Mouse (Mus musculus) adrenal gland, postnatal 36 days (tissue): Measurements from ENCODE around the gene Scamp5. TPM values are rescaled to one million over a fixed set of nuclear protein-coding genes. Genes with fewer than 3 reads are reported as not detected.

Source experiments
- DNase-seq, 2 experiments: peaks; one replicate each; pipeline ENCODE4 v3.0.0; 2021; ENCODE audit warnings: mixed read lengths in 1 of 2
- long read RNA-seq, 2 experiments: library from polyadenylated mRNA; stranded (forward); transcript quantifications; one replicate each; pipeline ENCODE4 v2.0.0; 2021; ENCODE audit warnings: borderline sequencing depth in 2 of 2
- total RNA-seq, 2 experiments: library from RNA; stranded (reverse); gene quantifications; 2 replicates each; pipeline ENCODE4 v1.2.3; 2021

Scamp5 gene
- total RNA-seq: 10 to 100 TPM in 1 of 2 experiments, 1 to 10 TPM in 1; 8.4 to 12.3 TPM
- long read RNA-seq, experiment 1, partial matches to known transcripts: 4 of 4 reads
- long read RNA-seq, experiment 1, other reads (novel, unspliced or antisense): 0 of 4 reads
- long read RNA-seq, experiment 2, partial matches to known transcripts: 0 of 4 reads
- long read RNA-seq, experiment 2, other reads (novel, unspliced or antisense): 4 of 4 reads

DNA sequence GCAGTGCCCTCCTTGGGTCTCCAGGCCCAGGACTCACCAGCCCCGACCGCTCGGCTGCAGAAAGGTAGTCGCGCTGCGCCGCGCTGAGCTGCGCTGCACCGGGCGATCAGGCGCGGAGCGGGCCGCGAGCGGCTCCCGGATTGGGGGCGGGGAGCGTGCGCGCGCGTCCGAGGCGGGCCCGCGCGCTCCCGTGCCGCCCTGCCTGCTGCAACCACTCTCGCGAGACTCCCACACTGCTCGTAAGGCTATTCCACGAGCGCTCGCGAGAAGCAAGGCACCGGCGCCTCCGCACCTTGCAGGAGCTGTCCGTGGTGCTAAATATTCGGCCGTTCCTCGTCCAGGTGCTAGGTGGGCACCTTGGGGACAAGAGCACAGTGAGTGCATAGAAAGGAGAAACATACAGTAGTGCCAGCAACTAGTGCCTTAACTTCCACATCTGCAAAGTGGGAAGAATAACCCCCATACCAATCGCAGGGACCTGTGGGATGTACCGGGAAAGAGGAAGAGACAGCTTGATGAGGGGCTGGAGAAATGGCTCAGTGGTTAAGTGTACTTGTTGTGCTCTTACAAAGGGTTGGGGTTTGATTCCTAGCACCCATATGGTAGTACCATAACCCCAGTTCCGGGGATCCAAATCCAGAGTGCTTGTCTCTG lies at the start of gene Scamp5:
Gene Scamp5 (minus strand): TSS at position 165 of the 654 bp plus-strand sequence.
- DNase-seq: peak; percentile 90 to 92

DNA sequence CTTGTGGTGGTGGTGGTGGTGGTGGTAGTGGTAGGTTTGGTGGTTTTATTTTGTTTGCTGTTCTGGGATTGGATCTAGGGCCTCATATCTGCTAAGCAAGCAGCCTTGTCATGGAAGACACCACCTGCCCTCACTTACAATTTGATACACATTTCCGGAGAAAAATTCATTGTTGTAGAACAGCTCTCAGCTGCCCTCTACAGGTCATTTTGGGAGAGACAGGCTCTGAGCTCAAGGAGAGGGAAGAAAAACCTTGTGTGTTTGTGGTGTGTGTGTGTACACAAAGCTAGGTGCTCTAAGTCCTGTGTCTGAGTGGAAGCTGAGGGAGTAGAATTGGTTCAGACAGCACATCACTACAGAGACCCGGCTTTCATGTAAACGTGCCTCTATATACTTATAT lies 49.3 kb upstream of the Scamp5 start:
- DNase-seq: peak; percentile 48 to 73

DNA sequence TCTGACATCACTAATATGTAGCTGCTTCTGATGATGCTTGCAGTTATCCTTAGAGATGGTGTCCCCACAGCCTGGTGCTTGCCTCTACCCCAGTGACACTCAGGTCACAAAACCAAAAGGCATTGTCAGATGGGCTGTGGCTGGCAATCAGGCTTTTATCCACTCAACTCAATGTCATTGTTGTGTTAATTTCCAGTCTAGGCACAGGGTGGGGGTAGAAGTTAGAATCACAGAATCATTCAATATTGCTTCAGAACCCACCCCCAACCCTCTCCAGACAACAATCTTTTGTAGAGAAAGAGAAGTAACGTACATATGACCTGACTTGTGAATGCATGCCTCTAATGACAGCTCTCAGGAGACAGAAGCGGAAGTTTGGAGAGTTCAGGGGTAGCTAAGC lies 42.7 kb upstream of the Scamp5 start:
- DNase-seq: no peak

DNA sequence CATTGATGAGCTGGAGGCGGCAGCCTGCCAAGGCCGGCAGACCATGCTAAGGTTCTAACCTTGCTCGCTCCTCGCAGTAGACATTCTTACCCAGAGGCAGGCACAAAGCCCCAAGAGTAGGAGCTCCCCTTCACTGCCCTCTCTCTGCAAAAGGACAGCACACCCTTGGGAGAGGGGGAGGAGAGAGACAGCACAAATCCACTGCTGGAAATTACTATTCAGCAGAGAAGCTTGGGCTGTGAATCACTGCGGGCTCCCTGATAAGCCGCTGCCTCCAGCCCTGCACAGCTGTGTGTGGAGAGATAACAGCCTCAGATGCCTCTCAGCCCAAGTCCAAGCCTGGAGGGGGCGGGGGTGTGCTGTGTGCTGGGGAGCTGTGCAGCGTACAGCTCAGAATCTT lies 37.8 kb upstream of the Scamp5 start:
- peak; percentile 81 to 86 for DNase-seq

- no peak for DNase-seq
These were observed 37.0 kb upstream of the Scamp5 start for GRCm38 (mm10) chr9:57504891-57505290.

- peak; percentile 69 to 71 for DNase-seq
These were observed 36.5 kb upstream of the Scamp5 start for GRCm38 (mm10) chr9:57504381-57504700.

DNA sequence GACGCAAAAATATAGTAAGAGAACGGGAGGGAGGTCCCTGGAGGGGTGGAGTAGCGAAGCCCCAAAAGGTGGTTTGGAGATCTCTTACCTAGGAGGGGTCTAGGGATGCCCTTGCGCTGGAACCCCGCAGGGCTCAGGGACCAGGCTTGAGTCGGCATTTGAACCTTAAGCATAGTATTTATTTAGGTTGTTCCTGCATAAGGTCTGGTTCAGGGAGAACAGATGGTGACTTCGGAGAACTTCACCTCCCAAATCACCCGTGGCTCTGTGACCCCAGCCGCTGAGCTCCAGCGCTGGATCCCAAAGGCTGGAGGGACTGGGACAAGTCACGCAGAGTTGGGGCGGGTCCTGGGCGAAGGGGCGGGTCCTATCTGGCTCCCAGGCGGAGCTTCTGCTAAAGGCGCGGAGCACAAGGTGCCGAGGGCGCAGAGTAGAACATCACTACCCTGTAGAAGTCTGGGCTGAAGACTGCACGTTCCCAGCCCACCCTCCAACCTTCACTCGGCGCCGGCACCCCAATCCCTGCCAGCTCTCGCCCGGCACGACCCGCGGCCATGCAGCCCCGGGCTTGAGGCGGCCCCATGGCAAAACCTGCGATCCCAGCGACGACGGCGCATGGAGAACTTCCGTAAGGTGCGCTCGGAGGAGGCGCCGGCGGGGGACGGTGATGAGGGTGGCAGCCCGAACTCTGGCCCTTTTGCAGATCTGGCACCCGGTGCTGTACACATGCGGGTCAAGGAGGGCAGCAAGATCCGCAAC lies 35.9 kb upstream of the Scamp5 start, which contains the start of gene Rpp25:
Gene Rpp25 (plus strand): TSS at position 405 of the 759 bp plus-strand sequence.
- DNase-seq: peak; percentile 85 to 87

GRCm38 (mm10) chr9:57502911-57503621 lies 35.2 kb upstream of the Scamp5 start:
- peak; percentile 23 to 43 for DNase-seq

GRCm38 (mm10) chr9:57501861-57502260 lies 34.0 kb upstream of the Scamp5 start:
- DNase-seq: no peak

- DNase-seq: no peak
These were observed 33.6 kb upstream of the Scamp5 start for GRCm38 (mm10) chr9:57501452-57501851.

GRCm38 (mm10) chr9:57498536-57498935 lies 30.7 kb upstream of the Scamp5 start:
- DNase-seq: no peak

DNA sequence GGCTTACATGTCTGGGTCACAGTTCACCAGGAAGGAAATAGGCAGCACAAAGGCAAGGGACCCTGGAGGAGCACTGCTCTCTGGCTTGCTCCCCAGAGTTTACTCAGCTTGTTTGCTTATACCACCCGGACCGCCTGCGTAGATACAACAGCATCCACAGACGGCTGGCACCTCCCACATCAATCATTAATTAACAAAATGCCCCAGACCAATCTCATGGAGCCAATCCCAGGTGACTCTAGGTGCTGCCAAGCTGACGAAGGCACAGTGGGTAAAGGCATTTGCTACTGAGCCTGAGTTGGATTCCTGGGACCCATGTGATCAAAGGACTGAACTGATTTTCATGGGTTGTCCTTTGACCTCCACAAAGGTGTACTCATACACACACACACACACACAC lies 29.4 kb upstream of the Scamp5 start:
- DNase-seq: no peak

DNA sequence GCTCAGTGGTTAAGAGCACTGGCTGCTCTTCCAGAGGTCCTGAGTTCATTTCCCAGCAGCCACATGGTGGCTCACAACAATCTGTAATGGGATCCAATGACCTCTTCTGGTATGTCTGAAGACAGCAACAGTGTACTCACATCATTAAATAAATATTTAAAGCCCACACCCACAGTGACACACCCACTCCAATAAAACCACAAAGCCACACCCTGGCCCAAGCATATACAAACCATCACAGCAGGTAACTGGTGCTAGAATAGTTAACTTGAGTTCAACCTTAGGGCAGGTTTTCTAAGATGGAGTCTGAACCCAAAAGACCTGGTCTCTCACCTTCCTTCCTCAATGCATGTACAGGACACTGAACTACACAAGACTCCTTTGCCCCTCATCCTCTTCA lies 27.1 kb upstream of the Scamp5 start:
- DNase-seq: no peak

- DNase-seq: no peak
These were observed 25.7 kb upstream of the Scamp5 start for GRCm38 (mm10) chr9:57493532-57493931.

DNA sequence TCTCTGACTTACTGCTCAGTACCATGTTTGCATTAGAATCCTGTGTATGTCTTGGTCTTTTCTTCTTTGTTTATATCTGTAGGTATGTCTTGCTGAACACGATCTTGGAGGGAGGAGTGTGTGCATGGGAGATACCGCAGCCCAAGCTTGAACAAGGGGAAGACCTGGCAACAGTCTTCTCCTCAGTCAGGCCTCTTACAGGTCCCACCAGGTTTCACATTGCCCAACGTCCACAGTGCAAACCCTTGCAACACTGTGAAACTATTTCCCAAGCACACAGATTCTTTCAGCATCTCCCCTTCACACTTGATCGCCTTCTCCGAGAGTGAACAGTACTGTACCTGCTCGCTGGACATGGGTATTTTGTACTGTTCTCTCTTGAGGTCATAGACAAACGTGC lies 19.9 kb upstream of the Scamp5 start:
- no peak for DNase-seq

DNA sequence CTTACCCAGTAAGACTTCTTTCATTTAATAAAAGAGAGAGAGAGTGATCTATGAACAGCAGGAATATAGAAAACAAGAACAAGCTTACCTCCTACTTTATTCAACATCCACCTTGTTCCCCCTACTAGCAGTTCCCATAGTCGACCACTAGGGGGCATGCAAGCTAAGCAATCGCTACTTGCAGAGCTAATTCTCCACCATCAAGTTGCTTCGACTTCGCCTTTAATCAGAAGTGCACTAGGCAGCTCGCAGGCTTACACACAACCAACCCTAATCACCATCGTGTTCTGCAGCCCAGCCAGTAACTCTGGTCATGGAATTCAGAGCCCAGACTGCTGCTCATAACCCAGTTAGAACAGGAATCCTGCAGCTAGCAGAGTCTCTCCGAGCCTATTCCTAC lies 17.9 kb upstream of the Scamp5 start:
- peak; percentile 85 to 86 for DNase-seq

DNA sequence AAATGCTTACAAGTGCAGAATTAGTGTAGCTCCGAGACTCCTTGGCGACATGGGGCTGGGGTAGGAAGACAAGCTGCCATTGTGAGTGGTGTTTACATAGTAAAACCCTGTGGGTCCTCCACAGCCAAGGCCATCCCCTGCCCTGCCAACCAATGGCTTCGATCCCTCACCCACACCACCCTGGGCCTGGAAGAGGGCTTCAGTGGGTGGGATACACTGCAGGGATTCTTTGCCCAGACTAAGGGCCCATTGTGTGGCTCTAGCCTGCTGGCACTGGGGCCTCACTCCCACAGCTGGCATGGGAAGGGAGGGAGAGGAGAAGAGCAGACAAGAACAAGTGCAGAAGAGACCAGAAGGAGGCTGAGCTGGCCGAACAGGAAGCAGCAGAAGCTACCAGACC lies 1.1 kb upstream of the Scamp5 start:
- no peak for DNase-seq

GRCm38 (mm10) chr9:57467271-57467771 lies 539 bp downstream of the Scamp5 start:
- peak; percentile 24 to 43 for DNase-seq

- no peak for DNase-seq
These were observed 1.8 kb downstream of the Scamp5 start for GRCm38 (mm10) chr9:57466101-57466500.

GRCm38 (mm10) chr9:57462866-57463265 lies 5.0 kb downstream of the Scamp5 start:
- no peak for DNase-seq

- no peak for DNase-seq
These were observed 8.2 kb downstream of the Scamp5 start for GRCm38 (mm10) chr9:57459707-57460106.

GRCm38 (mm10) chr9:57453516-57453915 lies 14.3 kb downstream of the Scamp5 start:
- DNase-seq: no peak
